ENCODE assay signal across 19 mouse cellular contexts in genomic region chr6:114269589-114269988, GRCm38 (mm10). TPM values are rescaled to one million over a fixed set of nuclear protein-coding genes. Genes with fewer than 3 reads are reported as not detected.
A peak's percentile ranks its signal among the peaks of the same experiment; 100 is the strongest.
DNase-seq lines count a peak whose midpoint lies in the region; ATAC-seq lines count a peak whose summit lies in the region.
"Had no signal": no experiment of that assay in that cellular context is flagged by ENCODE, and none has a peak within 500 bp of the region (broad histone marks: within the 10 kb centered on the region; RNA-seq: fewer than 3 reads in every experiment).

No protein-coding gene starts in this region.

- ATAC-seq in cerebellum, adult (ENCODE audit: insufficient number of reproducible peaks, low FRiP score, low TSS enrichment) = 0 out of 2 replicates have a peak, but pooled peaks have one; percentile 13
- ATAC-seq in activated CD4-positive, CD25-positive, alpha-beta regulatory T cell, adult 4 months = no peak
- ATAC-seq: forebrain, embryonic 13.5 days; forebrain, embryonic 16.5 days; hindbrain, postnatal 0 days; inflammation-experienced regulatory T-cells, adult 6 months; intestine, embryonic 16.5 days had no signal

- no peak for DNase-seq in cerebellum, adult 8-10 months
- peak; percentile 72 for DNase-seq in brain, adult 2 months (ENCODE audit: low read depth, low spot score)
- DNase-seq in cerebellum, adult 9-11 months = peak; percentile 51
- no peak for DNase-seq in urinary bladder, postnatal 14 days (ENCODE audit: low spot score)
- DNase-seq: adrenal gland, postnatal 10 days; adrenal gland, postnatal 36 days; gastrocnemius, postnatal 10 days; gastrocnemius, postnatal 36 days; heart, adult 2 months; heart, postnatal 14 days; heart, postnatal 4 days; kidney, adult 18-20 months had no signal

RNA-seq across cellular contexts. Expression of gene Slc6a1, which starts 12.8 kb away (rescaled TPM):
- polyA plus RNA-seq in activated CD4-positive, CD25-positive, alpha-beta regulatory T cell, adult 4 months (2017; shearing (Covaris generic)) = under 1 TPM in 1 of 2 experiments, not detected in 1; 0.22 TPM
- polyA plus RNA-seq: intestine, embryonic 16.5 days had no signal

Comparison
In these comparisons a context has a peak if more than half of its experiments do, and no peak if none do; other contexts are left out.
1. DNase-seq: peak in brain, adult 2 months (single experiment) and cerebellum, adult 9-11 months (single experiment); none in cerebellum, adult 8-10 months (single experiment) and urinary bladder, postnatal 14 days (single experiment).